Mouse (Mus musculus) heart, embryonic 11.5 days (tissue): ENCODE results near the gene Polh. TPM values are rescaled to one million over a fixed set of nuclear protein-coding genes. Genes with fewer than 3 reads are reported as not detected.

Experiments
- microRNA counts: library from miRNA; unstranded; fragments of <30 nt; microRNA quantifications from one replicate; lab custom pipeline; 2015
- microRNA-seq: library from miRNA; unstranded; fragments of <30 nt; microRNA quantifications from one replicate; pipeline ENCODE4, GENCODE M21; 2016; ENCODE audit warnings: borderline number of aligned reads
- polyA plus RNA-seq: library from polyadenylated mRNA; unstranded; fragments of >200 nt; fragmentation: Nextera tagmentation; extraction: Ambion mirVana; gene quantifications from 2 replicates; pipeline ENCODE4 v1.2.1, GENCODE M21; 2014

Polh gene
- polyA plus RNA-seq, 1 experiment from 2014 or later, result 12.3 TPM

MicroRNAs within 50 kb of the gene (microRNA counts, 519-probe panel; counts per million panel counts)
- microRNA mmu-miR-693-3p (lab: Ali Mortazavi, UCI) (32.2 counts per million), microRNA mmu-miR-693-5p (lab: Ali Mortazavi, UCI) (32.2 counts per million)

Small RNA genes within 50 kb of the gene (microRNA-seq; reads per million reads assigned to microRNA genes)
- gene Mir693, result 0.34 reads per million

Other genes with a start within 250 kb of the Polh start
- gene Vegfa, start 170.3 kb downstream of the Polh start, polyA plus RNA-seq, result 4.9 and 7.4 TPM in 2 replicates
- gene Mrps18a, start 91.7 kb downstream of the Polh start, polyA plus RNA-seq, result 118 and 123 TPM in 2 replicates
- 6.1 and 6.7 TPM in 2 replicates for gene Rsph9, start 58.4 kb downstream of the Polh start, polyA plus RNA-seq
- gene Mad2l1bp, start 49.1 kb downstream of the Polh start, polyA plus RNA-seq, result 38.8 and 39.8 TPM in 2 replicates
- gene Gtpbp2, start 41.6 kb downstream of the Polh start, polyA plus RNA-seq, result 24.9 and 28.6 TPM in 2 replicates
- 32.3 and 32.6 TPM in 2 replicates for gene Xpo5, start 137 bp upstream of the Polh start, polyA plus RNA-seq
- gene Polr1c, start 45.4 kb upstream of the Polh start, polyA plus RNA-seq, result 56.0 and 56.1 TPM in 2 replicates
- gene Yipf3, start 45.4 kb upstream of the Polh start, polyA plus RNA-seq, result 77.8 and 83.0 TPM in 2 replicates
- 0.70 and 0.79 TPM in 2 replicates for gene Lrrc73, start 50.9 kb upstream of the Polh start, polyA plus RNA-seq
- 36.8 and 37.0 TPM in 2 replicates for gene Tjap1, start 80.4 kb upstream of the Polh start, polyA plus RNA-seq
- 0.27 TPM in 1 of 2 replicates, not detected in the other for gene Dlk2, start 94.8 kb upstream of the Polh start, polyA plus RNA-seq
- gene Abcc10, start 125.7 kb upstream of the Polh start, polyA plus RNA-seq, result 3.4 and 4.3 TPM in 2 replicates
- 6.1 and 8.2 TPM in 2 replicates for gene Zfp318, start 181.1 kb upstream of the Polh start, polyA plus RNA-seq
- gene Crip3, start 226.3 kb upstream of the Polh start, polyA plus RNA-seq, result 0.39 and 0.97 TPM in 2 replicates
- gene Slc22a7, start 235.8 kb upstream of the Polh start, polyA plus RNA-seq, result 0.20 TPM in 1 of 2 replicates, not detected in the other